12 mouse cellular contexts compared by ENCODE assay signal in the genomic region with DNA sequence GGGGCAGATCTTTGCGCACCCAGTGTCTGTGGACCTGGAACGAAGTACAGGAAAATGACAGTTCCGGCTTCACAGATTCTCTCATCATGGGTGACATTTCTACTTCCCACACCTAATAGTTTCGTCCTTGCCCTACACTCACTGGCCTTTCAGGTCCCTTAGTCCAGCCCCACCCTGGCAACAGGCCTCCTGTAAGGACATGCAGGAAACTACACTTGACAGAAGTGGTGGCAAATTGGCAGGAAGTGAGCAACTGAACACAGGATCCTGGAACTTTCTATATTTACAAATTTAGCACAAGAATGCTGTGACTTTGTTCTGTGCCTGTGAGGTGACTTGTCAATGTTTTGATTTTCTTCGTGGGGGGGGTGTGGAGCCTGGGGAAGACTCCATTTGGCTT. TPM values are rescaled to one million over a fixed set of nuclear protein-coding genes. Genes with fewer than 3 reads are reported as not detected.
A peak's percentile ranks its signal among the peaks of the same experiment; 100 is the strongest.
DNase-seq lines count a peak whose midpoint lies in the region; ATAC-seq lines count a peak whose summit lies in the region.
"Had no signal": no experiment of that assay in that cellular context is flagged by ENCODE, and none has a peak within 500 bp of the region (broad histone marks: within the 10 kb centered on the region; RNA-seq: fewer than 3 reads in every experiment).

No protein-coding gene starts in this region.

- WGBS in neural tube, embryonic 15.5 days = 83% methylated on average over 5 of the region's 5 CpGs
- 79% methylated on average over 5 of the region's 5 CpGs for WGBS in limb, embryonic 10.5 days

- no peaks in the 10 kb centered on the region for H3K36me3 ChIP-seq in neural tube, embryonic 15.5 days
- no peaks in the 10 kb centered on the region for H3K36me3 ChIP-seq in limb, embryonic 10.5 days
- H3K36me3 ChIP-seq: limb, embryonic 12.5 days had no signal

- H3K9me3 ChIP-seq in neural tube, embryonic 15.5 days (replicated peaks) = no peaks in the 10 kb centered on the region
- H3K9me3 ChIP-seq in limb, embryonic 10.5 days (replicated peaks) = no peaks in the 10 kb centered on the region
- H3K9me3 ChIP-seq: limb, embryonic 12.5 days had no signal

- H3K4me3 ChIP-seq in neural tube, embryonic 15.5 days (replicated peaks) = no peak overlapping the region
- no peak overlapping the region for H3K4me3 ChIP-seq in limb, embryonic 10.5 days
- H3K4me3 ChIP-seq: limb, embryonic 12.5 days had no signal

- no peak overlapping the region for H3K4me2 ChIP-seq in neural tube, embryonic 15.5 days
- H3K4me2 ChIP-seq: limb, embryonic 12.5 days had no signal

- no peak overlapping the region for H3K9ac ChIP-seq in neural tube, embryonic 15.5 days (replicated peaks)
- H3K9ac ChIP-seq: limb, embryonic 12.5 days had no signal

- H3K27ac ChIP-seq in neural tube, embryonic 15.5 days (replicated peaks) = no peak overlapping the region
- no peak overlapping the region for H3K27ac ChIP-seq in limb, embryonic 10.5 days
- H3K27ac ChIP-seq: limb, embryonic 12.5 days had no signal

- DNase-seq in adrenal gland, postnatal 10 days = peak; percentile 8
- peak; percentile 18 to 43 for DNase-seq in adrenal gland, postnatal 36 days
- peak; percentile 59 for DNase-seq in kidney, postnatal 14 days
- peak; percentile 64 for DNase-seq in lung, postnatal 36 days
- DNase-seq in cerebellum, adult 11 months = no peak
- no peak for DNase-seq in limb, embryonic 10.5 days (ENCODE audit: low spot score)
- DNase-seq: embryo, embryonic 11 days; gastrocnemius, postnatal 14 days; heart, postnatal 36 days; thymus, postnatal 36 days had no signal

- H3K27me3 ChIP-seq in neural tube, embryonic 15.5 days (replicated peaks) = no peaks in the 10 kb centered on the region
- no peaks in the 10 kb centered on the region for H3K27me3 ChIP-seq in limb, embryonic 10.5 days (ENCODE audit: low read depth, poor library complexity, severe bottlenecking)
- H3K27me3 ChIP-seq: limb, embryonic 12.5 days had no signal

- no peaks in the 10 kb centered on the region for H3K4me1 ChIP-seq in neural tube, embryonic 15.5 days
- H3K4me1 ChIP-seq in limb, embryonic 10.5 days = peaks cover 7% of the 10 kb centered on the region; the same call in 1 of the 2 replicates

- no peak for ATAC-seq in neural tube, embryonic 15.5 days (ENCODE audit: low FRiP score)

RNA-seq across cellular contexts. Expression of a gene that starts 40.1 kb away (rescaled TPM):
- total RNA-seq in adrenal gland, postnatal 10 days (2021) = 10 to 100 TPM; 11.5 to 14.7 TPM
- 10 to 100 TPM; 19.4 to 29.0 TPM for total RNA-seq in adrenal gland, postnatal 36 days (2021)
- polyA plus RNA-seq in neural tube, embryonic 15.5 days (2015; fragmentation: Nextera tagmentation; extraction: Ambion mirVana) = 37.3 and 43.0 TPM in 2 replicates
- 1.8 and 3.4 TPM in 2 replicates for polyA plus RNA-seq in limb, embryonic 10.5 days (2016; fragmentation: Nextera tagmentation; extraction: Ambion mirVana)

Comparison
In these comparisons a context has a peak if more than half of its experiments do, and no peak if none do; other contexts are left out.
1. DNase-seq: peak in adrenal gland, postnatal 10 days (single experiment), adrenal gland, postnatal 36 days (2 of 2), kidney, postnatal 14 days (single experiment) and lung, postnatal 36 days (single experiment); none in cerebellum, adult 11 months (single experiment) and limb, embryonic 10.5 days (single experiment).